Mouse (Mus musculus) embryonic fibroblast, embryonic 13.5 days (primary cell): ENCODE results near the gene Prelp.

Experiments used
- CTCF ChIP-seq: IDR thresholded peaks from 2 replicates; pipeline ENCODE4 v1.5.1; 2011; ENCODE audit warnings: mild to moderate bottlenecking, control low read depth, low read length, moderate library complexity, borderline replicate concordance; ENCODE audit not compliant: insufficient read depth
- POLR2A ChIP-seq: IDR thresholded peaks from 2 replicates; pipeline ENCODE4 v1.6.1; 2011; ENCODE audit warnings: low read depth, mild to moderate bottlenecking, control low read depth, low read length, moderate library complexity

GRCm38 (mm10) chr1:133911456-133911855 is 9.8 kb downstream of the Prelp start:
- TF ChIP-seq CTCF, result peak; percentile 82; the same call in 1 of the 2 replicates
- no peak for TF ChIP-seq POLR2A
